Mouse (Mus musculus) gastrocnemius, postnatal 36 days (tissue): ENCODE results near the gene Arhgef6. TPM values are rescaled to one million over a fixed set of nuclear protein-coding genes. Genes with fewer than 3 reads are reported as not detected.

ENCODE experiments used
- DNase-seq, 2 experiments: peaks; one replicate each; pipeline ENCODE4 v3.0.0; 2022
- intact Hi-C: fragments of 180-260 bp; cut with DNase I; formaldehyde crosslinking; loops from one replicate; pipeline ENCODE4 v1.15.1; 2025
- total RNA-seq, 2 experiments: library from RNA; stranded (reverse); gene quantifications; 2 replicates each; pipeline ENCODE4 v1.2.3; 2021

Arhgef6 gene
- total RNA-seq, 2 experiments from 2014 or later = 70.6 to 83.2 TPM

DNA sequence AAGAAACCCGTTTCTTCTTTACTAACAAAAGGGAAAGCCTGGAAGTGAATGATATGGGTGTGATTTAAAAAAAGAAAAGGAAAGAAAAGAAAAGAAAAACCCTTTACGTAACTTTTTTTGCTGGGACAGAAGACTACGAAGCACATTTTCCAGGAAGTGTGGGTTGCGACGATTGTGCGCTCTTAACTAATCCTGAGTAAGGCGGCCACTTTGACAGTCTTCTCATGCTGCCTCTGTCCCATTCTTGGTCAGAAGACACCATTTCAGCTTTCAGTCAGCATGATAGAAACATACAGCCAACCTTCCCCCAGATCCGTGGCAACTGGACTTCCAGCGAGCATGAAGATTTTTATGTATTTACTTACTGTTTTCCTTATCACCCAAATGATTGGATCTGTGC, 126.7 kb downstream of the Arhgef6 start, which contains the start of gene Cd40lg:
Gene Cd40lg (plus strand): TSS at position 268 of the 400 bp plus-strand sequence.
- intact Hi-C loops = no loop called here
- no peak for DNase-seq

DNA sequence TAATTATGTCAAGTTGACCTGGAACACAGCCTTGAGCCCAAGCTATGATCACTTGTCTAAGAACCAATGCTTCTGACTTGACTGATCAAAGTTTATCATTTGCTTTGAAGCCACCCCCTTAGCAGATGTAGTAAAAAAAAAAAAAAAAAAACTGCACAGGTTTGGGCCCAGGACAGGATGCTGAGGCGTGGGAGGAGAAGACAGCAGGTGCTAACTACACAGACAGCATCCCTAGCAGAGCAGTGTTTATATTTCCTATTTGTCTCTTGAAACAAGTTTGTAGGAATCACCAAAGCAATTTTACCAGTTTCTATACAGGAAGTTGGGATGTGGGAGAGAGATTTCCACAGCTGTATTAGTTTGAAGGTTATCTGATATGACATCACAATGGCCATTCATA, 127.9 kb downstream of the Arhgef6 start:
- intact Hi-C loops = no loop called here
- no peak for DNase-seq

DNA sequence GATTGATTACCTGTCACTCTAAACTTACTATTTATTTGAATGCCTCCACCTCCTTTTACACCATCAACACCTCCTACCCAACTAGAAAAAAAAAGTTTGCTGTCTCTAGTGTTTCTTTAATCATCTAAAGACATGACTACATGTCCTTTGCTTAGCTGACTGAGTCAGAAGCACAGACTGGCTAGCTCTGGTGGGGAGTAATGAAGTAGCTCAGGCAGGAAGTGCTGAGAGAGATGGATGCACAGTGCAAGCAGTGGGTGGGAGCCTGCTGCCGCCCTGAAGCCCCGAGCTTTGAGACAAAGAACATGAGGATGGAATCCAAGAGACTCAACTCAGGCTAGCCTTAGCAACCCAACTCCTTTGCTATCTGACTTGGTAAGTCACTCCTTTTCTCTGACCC, 138.1 kb downstream of the Arhgef6 start:
- intact Hi-C loops = no loop called here
- no peak for DNase-seq

DNA sequence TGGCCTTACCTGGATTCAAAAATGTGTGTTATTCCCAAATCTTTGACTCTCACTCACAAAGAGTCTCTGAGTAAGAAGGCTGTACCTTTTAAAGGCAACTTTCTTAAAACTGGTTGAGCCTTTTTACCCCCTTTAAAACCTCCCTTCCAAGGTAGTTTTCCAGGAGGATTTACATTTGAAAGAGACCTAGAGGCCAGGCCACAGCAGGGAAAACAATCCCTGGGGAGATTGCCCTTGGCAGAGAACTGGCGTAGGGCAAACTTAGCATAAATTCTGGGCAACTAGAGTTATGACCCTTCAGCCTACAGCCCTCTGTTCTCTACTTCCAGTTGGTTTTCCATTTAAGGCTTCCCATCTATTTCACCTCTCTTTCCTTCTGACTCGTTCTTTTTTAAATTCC, 140.5 kb downstream of the Arhgef6 start:
- intact Hi-C loops = no loop called here
- no peak for DNase-seq

DNA sequence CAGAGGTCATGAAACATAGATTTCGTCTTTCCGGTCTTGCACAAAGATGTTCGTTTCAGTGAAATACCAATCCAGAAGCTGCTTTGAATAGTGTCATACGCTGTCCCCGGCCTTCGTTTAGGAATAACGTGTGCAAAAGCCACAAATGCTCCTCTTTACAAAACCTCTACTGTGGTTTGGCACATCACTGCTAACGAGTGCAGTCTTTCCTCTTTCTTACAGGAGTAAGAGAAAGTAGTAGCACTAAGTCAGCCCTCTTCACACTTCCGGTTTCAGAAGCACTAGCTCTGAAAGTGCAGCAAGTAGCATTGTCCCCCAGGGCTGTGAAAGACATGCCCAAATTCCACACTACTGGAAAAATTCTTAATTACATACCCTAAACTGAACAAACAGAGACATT, 142.2 kb downstream of the Arhgef6 start:
- intact Hi-C loops = no loop called here
- no peak for DNase-seq

DNA sequence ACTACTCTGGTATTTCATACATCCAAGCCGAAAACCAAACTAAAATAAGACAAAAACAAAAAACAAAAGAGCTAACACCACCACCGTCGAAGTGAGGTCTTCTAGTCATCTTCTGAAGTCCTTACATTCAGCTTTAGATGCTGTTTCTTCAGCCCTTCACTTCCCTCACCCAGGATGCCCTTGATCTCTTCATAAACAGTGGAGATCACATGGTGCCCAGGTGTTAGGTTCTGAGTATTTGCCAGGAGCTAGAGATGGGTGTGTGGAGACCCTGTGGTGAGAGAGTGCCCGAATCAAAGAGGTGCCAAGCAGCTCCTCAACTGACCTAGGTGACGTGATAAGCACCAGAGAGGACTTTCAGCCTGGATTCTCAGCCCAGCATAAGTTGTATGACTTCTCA, 149.2 kb downstream of the Arhgef6 start:
- no peak for DNase-seq
- intact Hi-C loops = no loop called here

DNA sequence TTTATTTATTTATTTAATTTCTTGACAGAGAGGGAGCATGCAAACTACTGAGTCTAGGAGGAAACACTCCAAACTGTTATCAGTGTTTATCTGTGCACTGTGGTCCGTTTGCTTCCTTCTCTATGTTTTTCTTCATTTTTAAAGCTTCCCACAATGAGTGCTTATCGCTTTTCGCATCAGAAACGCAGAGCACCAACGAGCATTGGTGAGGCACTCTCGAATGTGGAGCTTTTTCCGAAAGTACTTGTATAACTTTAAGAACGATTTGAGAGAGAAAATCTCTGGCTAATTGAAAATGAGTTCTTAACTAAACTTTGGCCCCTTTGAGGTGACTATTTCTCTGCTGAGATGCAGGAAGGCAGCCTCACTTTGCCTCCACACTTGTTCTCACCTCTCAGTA, 151.2 kb downstream of the Arhgef6 start:
- DNase-seq = no peak
- intact Hi-C loops = no loop called here

DNA sequence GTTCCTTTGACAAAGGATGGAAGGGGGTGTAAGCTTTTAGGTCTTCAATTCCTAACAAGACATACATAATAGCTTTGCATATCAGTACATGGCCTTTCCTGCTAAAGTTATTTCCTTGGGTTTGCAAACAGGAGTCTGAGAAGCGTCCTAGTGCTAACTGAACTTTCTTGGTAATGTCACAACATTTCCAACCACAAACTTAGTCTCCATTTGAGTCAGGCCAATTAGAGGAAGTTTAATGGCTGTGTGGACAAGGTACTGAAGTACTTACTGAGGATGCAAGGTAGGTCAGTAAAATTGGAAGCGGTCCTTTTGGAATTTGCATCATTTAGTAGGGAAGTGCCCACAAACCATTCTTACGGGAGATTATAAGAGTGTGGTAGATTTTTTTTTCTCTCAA, 155.2 kb downstream of the Arhgef6 start:
- intact Hi-C loops = no loop called here
- no peak for DNase-seq

DNA sequence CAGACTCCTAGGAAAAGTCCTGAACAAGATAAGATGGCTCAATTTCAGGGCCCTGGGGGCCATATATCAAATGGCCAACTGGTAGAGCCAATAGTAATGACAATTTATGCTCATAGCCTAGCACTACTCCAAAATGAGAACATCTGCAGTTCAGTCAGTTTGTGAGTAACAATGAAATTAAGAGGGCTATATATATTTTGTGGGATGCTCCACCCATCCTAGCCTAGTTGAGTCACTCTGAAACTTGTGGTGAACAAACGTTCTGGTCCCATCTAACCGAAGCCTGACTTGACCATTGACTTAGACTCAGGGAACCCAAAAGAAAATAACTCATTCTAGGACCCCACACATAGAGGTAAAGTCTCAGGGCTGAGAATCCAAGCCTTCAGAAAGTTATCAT, 156.1 kb downstream of the Arhgef6 start:
- DNase-seq = no peak
- intact Hi-C loops = no loop called here

Other genes with a start within 250 kb of the Arhgef6 start
- gene Cd40lg, start 126.6 kb downstream of the Arhgef6 start, total RNA-seq = not detected
- gene Rbmx, start 54.3 kb upstream of the Arhgef6 start, total RNA-seq = 10 to 100 TPM; 12.0 to 14.7 TPM
- gene Gm364, start 70.4 kb upstream of the Arhgef6 start, total RNA-seq = not detected
- not detected for gene Gpr101, start 165.0 kb upstream of the Arhgef6 start, total RNA-seq